Mouse (Mus musculus): ENCODE measurements around the gene Tmem256.

DNA sequence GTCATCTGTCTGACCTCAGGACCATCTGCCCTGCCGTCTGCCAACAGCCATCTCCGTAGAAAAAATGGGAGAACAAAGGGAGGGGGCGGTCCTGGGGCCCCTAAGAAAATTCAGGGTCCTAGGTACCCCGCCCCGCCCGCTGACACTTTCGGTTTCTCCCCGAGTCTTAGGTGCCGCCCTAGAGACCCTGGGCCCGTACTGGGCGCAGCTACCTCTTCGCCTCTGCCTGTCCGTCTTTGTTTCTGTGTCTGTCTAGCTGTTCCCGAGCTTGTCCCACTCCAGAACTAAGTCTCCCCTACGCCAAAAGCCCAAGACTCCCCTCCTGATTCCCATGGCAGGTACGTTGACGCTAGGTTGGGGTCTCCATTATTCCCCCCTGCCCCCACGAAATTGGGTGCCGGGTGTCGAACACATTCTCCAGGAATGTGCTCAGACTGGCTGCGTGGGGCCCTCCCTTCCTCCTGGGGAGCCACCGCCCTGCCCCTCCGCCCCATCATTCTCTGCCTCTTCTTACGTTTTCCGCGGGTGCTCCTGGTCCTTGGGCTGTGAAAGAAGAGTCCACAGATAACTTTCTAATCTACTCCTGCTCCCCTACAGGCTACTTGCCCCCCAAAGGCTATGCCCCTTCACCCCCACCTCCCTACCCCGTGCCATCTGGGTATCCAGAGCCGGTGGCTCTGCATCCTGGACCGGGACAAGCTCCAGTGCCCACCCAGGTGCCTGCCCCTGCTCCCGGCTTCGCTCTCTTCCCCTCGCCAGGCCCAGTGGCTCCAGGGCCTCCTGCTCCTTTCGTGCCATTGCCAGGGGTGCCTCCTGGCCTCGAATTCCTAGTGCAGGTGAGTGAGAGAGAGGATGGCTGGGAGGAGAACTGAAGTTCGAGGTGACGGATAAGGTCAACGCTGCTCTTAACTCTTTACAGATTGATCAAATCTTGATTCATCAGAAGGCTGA lies 8.7 kb downstream of the Tmem256 start:
- TF ChIP-seq EP300 (IDR thresholded peaks at IDR 0.05) (no peak), CTCF (IDR thresholded peaks at IDR 0.05) (no peak)
